Mouse (Mus musculus) E14TG2a.4 (cell line): ENCODE results near the gene Zhx3.

Experiments used
- CTCF ChIP-seq: conservative IDR thresholded peaks from 2 replicates; pipeline ENCODE4 v1.5.1; 2014; ENCODE audit warnings: low read length
- POU5F1 ChIP-seq: IDR thresholded peaks from 2 replicates; pipeline ENCODE4 v1.6.1; 2014; ENCODE audit warnings: low read length, borderline replicate concordance

DNA sequence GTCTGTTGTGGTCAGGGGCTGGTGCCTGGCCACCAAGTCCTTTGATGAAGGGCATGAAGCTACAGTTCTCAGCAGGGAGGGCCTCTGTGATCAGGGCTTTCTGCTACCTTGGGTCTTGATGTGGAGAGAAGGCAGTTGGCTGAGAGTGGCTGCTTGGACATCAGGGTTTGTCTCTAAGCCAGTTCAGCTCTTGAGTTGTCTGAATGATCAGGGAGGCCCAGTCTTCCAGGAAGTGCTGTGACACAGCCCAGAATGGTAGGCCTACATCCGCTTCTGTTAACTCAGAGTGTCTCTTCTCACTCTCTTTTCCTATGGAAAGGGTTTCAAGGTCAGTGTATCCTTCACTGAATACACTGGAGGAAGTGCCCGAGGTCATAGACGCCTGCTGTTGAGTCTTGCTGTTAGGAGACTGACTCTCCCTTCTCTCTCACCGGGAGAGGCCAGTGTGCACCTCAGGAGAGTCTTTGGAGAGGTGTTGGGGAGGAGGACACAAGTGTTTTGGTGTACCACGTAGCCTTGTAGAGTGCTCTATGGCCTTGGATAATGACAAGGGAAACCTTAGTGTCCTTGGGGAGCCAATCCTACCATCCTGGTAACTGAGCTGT lies 137.0 kb downstream of the Zhx3 start:
- no peak for TF ChIP-seq CTCF
- TF ChIP-seq POU5F1 = no peak
